Mouse (Mus musculus) stomach, postnatal 0 days (tissue): ENCODE data around the gene Bbx. TPM values are rescaled to one million over a fixed set of nuclear protein-coding genes. Genes with fewer than 3 reads are reported as not detected.

Source experiments
- ATAC-seq: fragments of 200-750 bp; cut with Nextera tagmentation; 2 replicates; pipeline ENCODE4 v1.8.0; 2017; ENCODE audit not compliant: low FRiP score, low TSS enrichment
- DNase-seq: peaks from one replicate; pipeline ENCODE4 v3.0.0-alpha.2; 2016; ENCODE audit warnings: low spot score
- H3K27ac ChIP-seq: fragments of 300-500 bp; sonication (generic); replicated peaks from 2 replicates; pipeline ENCODE4 v1.5.1; 2014; ENCODE audit warnings: mild to moderate bottlenecking, control low read depth
- H3K27me3 ChIP-seq: fragments of 300-500 bp; sonication (generic); 2 replicates; pipeline ENCODE4 v1.6.1; 2014; ENCODE audit warnings: low read length; ENCODE audit not compliant: control insufficient read depth, insufficient read depth
- H3K36me3 ChIP-seq: fragments of 300-500 bp; sonication (generic); 2 replicates; pipeline ENCODE4 v1.6.1; 2014; ENCODE audit warnings: low read length, mixed read lengths; ENCODE audit not compliant: control insufficient read depth, insufficient read depth
- H3K4me1 ChIP-seq: fragments of 300-500 bp; sonication (generic); replicated peaks from 2 replicates; pipeline ENCODE4 v1.6.1; 2014; ENCODE audit warnings: antibody characterized with exemption; ENCODE audit not compliant: control insufficient read depth, insufficient read depth
- H3K4me2 ChIP-seq: fragments of 300-500 bp; sonication (generic); replicated peaks from 2 replicates; pipeline ENCODE4 v1.6.1; 2014; ENCODE audit warnings: low read depth, mild to moderate bottlenecking, control low read depth, moderate library complexity
- H3K4me3 ChIP-seq: fragments of 300-500 bp; sonication (generic); 2 replicates; pipeline ENCODE4 v1.5.1; 2014; ENCODE audit warnings: low read depth, low read length, control low read depth
- H3K9ac ChIP-seq: fragments of 300-500 bp; sonication (generic); 2 replicates; pipeline ENCODE4 v1.6.1; 2014; ENCODE audit warnings: mild to moderate bottlenecking, low read length, control low read depth, mixed read lengths
- H3K9me3 ChIP-seq: fragments of 300-500 bp; sonication (generic); 2 replicates; pipeline ENCODE4 v1.6.1; 2016; ENCODE audit warnings: low read length; ENCODE audit not compliant: control insufficient read depth
- CTCF ChIP-seq: IDR thresholded peaks from 2 replicates; pipeline ENCODE4 v1.5.1; 2016; ENCODE audit warnings: antibody characterized with exemption, low read depth, mild to moderate bottlenecking, moderate library complexity
- EP300 ChIP-seq: optimal IDR thresholded peaks from 2 replicates; pipeline ENCODE3; 2016; ENCODE audit warnings: antibody characterized with exemption
- WGBS: fragments of 180-500 bp; shearing (Covaris S2); extraction: QIAGEN DNeasy Blood & Tissue Kit; methylation state at CpG from one replicate; pipeline ENCODE4 v1.1.7; 2014; 5-methylcytosine and 5-hydroxymethylcytosine counted together
- polyA plus RNA-seq: library from polyadenylated mRNA; unstranded; fragments of >200 nt; fragmentation: Nextera tagmentation; extraction: Ambion mirVana; gene quantifications from 2 replicates; pipeline ENCODE4 v1.2.1, GENCODE M21; 2015

Bbx gene
- polyA plus RNA-seq, 1 experiment from 2014 or later = 17.9 TPM

DNA sequence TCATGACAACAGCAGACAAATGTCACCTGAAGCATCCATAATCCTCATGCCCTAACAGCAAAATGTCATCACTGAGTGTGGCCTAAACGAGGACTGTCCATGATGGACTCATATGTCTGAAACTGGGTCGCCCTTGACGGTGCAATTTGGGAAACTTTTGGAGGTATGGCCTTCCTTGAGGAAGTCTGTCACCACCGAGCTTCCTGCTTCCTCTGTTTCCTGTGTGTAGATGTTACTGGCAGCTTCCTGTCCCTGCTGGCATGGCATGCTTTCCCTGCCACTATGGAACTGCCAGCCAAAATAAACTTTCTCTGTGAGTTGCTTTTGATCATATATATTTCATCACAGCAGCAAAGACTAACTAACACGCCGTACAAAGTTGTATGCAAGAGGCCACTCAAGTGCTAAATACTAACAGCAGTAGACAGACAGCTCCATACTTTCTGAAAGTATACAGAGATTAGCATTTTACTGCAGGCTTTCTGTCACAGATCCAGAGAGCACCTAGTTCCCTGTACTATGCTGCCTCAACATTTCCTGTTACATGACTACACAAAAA, 180.7 kb downstream of the Bbx start:
- 69% methylated on average over 6 of the region's 6 CpGs for WGBS
- Histone ChIP-seq H3K9ac (no peak overlapping the region), H3K4me2 (no peak overlapping the region)

GRCm38 (mm10) chr16:50250469-50250868, 181.7 kb downstream of the Bbx start:
- ATAC-seq (no peak), DNase-seq (no peak)
- H3K9me3 ChIP-seq = no peaks in the 10 kb centered on the region
- H3K4me2 ChIP-seq = no peak overlapping the region
- TF ChIP-seq CTCF = no peak
- TF ChIP-seq EP300 = no peak
- H3K4me1 ChIP-seq = no peaks in the 10 kb centered on the region
- H3K36me3 ChIP-seq = no peaks in the 10 kb centered on the region
- no peak overlapping the region for H3K4me3 ChIP-seq
- no peak overlapping the region for H3K9ac ChIP-seq
- H3K27ac ChIP-seq = no peak overlapping the region
- WGBS = 78% methylated on average over 5 of the region's 5 CpGs
- no peaks in the 10 kb centered on the region for H3K27me3 ChIP-seq

More for the DNA sequence above, 180.7 kb downstream of the Bbx start:
- DNase-seq (no peak), ATAC-seq (no peak)
- H3K4me3 ChIP-seq = no peak overlapping the region
- no peaks in the 10 kb centered on the region for H3K36me3 ChIP-seq
- no peaks in the 10 kb centered on the region for H3K4me1 ChIP-seq
- H3K27ac ChIP-seq = no peak overlapping the region
- TF ChIP-seq CTCF (no peak), EP300 (no peak)
- H3K27me3 ChIP-seq = no peaks in the 10 kb centered on the region
- no peaks in the 10 kb centered on the region for H3K9me3 ChIP-seq

GRCm38 (mm10) chr16:50249036-50249435, 183.2 kb downstream of the Bbx start:
- 73% methylated on average over 3 of the region's 3 CpGs for WGBS
- DNase-seq = no peak
- H3K4me1 ChIP-seq = no peaks in the 10 kb centered on the region
- no peak overlapping the region for H3K4me2 ChIP-seq
- no peaks in the 10 kb centered on the region for H3K36me3 ChIP-seq
- H3K9ac ChIP-seq = no peak overlapping the region
- TF ChIP-seq EP300 (no peak), CTCF (no peak)
- no peaks in the 10 kb centered on the region for H3K27me3 ChIP-seq
- H3K27ac ChIP-seq = no peak overlapping the region
- H3K9me3 ChIP-seq = no peaks in the 10 kb centered on the region
- no peak overlapping the region for H3K4me3 ChIP-seq
- no peak for ATAC-seq

- no peak for ATAC-seq
These were observed 189.7 kb downstream of the Bbx start for GRCm38 (mm10) chr16:50242444-50242843.

GRCm38 (mm10) chr16:50241604-50242003, 190.6 kb downstream of the Bbx start:
- Histone ChIP-seq H3K4me1 (no peaks in the 10 kb centered on the region), H3K9me3 (no peaks in the 10 kb centered on the region), H3K4me2 (no peak overlapping the region), H3K36me3 (no peaks in the 10 kb centered on the region), H3K4me3 (no peak overlapping the region), H3K9ac (no peak overlapping the region), H3K27ac (no peak overlapping the region), H3K27me3 (no peaks in the 10 kb centered on the region)
- 93% methylated on average over 3 of the region's 3 CpGs for WGBS
- DNase-seq = no peak
- no peak for TF ChIP-seq CTCF
- TF ChIP-seq EP300 = no peak
- no peak for ATAC-seq

More at GRCm38 (mm10) chr16:50242444-50242843, 189.7 kb downstream of the Bbx start:
- no peak overlapping the region for H3K9ac ChIP-seq
- no peak overlapping the region for H3K4me2 ChIP-seq
- no peaks in the 10 kb centered on the region for H3K4me1 ChIP-seq
- no peaks in the 10 kb centered on the region for H3K27me3 ChIP-seq
- no peak for DNase-seq
- WGBS = 58% methylated on average over 4 of the region's 4 CpGs
- H3K9me3 ChIP-seq = no peaks in the 10 kb centered on the region
- H3K36me3 ChIP-seq = no peaks in the 10 kb centered on the region
- no peak overlapping the region for H3K27ac ChIP-seq
- no peak for TF ChIP-seq EP300
- TF ChIP-seq CTCF = peak; percentile 55
- H3K4me3 ChIP-seq = no peak overlapping the region

- H3K4me1 ChIP-seq = no peaks in the 10 kb centered on the region
- no peak overlapping the region for H3K4me2 ChIP-seq
- H3K27ac ChIP-seq = no peak overlapping the region
- H3K9ac ChIP-seq = no peak overlapping the region
- TF ChIP-seq CTCF = no peak
- no peak for DNase-seq
- no peak overlapping the region for H3K4me3 ChIP-seq
- ATAC-seq = no peak
- H3K36me3 ChIP-seq = no peaks in the 10 kb centered on the region
- H3K27me3 ChIP-seq = no peaks in the 10 kb centered on the region
- H3K9me3 ChIP-seq = no peaks in the 10 kb centered on the region
- WGBS = 60% methylated on average over 3 of the region's 3 CpGs
These were observed 197.0 kb downstream of the Bbx start for GRCm38 (mm10) chr16:50235231-50235630.
